In the genomic region with DNA sequence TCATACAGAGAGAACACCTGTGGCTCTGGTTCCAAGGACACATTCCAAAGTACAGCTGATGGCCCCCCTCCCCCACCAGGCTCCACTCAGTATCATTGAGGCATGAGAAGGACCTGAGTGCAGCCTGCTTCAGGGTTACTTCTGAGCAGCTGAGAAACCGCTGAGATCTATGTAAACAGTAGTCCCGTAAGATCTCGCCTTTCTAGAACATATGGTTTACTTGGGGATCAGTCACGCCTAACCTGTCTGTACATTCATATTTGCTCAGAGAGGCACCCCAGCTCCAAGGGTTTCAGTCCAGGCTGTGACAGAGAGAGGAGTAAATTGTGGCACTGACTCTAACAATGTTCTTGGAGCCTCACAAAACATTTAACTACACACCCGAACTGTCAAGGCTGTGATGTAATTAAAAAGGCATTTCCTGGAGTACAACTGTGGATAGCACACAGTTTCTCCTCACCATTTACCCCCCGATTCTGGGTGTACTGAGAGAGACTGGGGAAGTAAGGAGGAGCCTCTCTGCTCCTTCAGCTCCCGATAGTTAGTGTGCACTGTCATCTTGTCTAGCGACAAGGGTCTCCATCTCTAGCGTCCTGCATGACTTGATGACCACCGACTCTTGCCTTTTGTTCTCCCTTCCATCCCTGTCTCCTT, we compare ENCODE assay signal across 16 mouse cellular contexts.
A peak's percentile ranks its signal among the peaks of the same experiment; 100 is the strongest.
DNase-seq lines count a peak whose midpoint lies in the region; ATAC-seq lines count a peak whose summit lies in the region.
"Had no signal": no experiment of that assay in that cellular context is flagged by ENCODE, and none has a peak within 500 bp of the region (broad histone marks: within the 10 kb centered on the region; RNA-seq: fewer than 3 reads in every experiment).

No protein-coding gene starts in this region.

- H3K4me1 ChIP-seq in heart, embryonic 10.5 days = peaks cover 35% of the 10 kb centered on the region
- peaks cover 21% of the 10 kb centered on the region for H3K4me1 ChIP-seq in midbrain, embryonic 10.5 days
- H3K4me1 ChIP-seq in midbrain, embryonic 16.5 days (ENCODE audit: control insufficient read depth, insufficient read depth, low read length) = peaks cover 2% of the 10 kb centered on the region; the same call in 1 of the 2 replicates
- H3K4me1 ChIP-seq: forebrain, embryonic 13.5 days had no signal

- no peak for ATAC-seq in midbrain, embryonic 16.5 days
- ATAC-seq: forebrain, embryonic 13.5 days; hindbrain, postnatal 0 days; midbrain, embryonic 13.5 days had no signal

- H3K27ac ChIP-seq in heart, embryonic 10.5 days = peak overlapping the region; percentile 42; the same call in 1 of the 2 replicates
- 0 out of 2 replicates have a peak overlapping the region, but pooled peaks have one; percentile 13 for H3K27ac ChIP-seq in midbrain, embryonic 10.5 days (replicated peaks)
- no peak overlapping the region for H3K27ac ChIP-seq in midbrain, embryonic 16.5 days (ENCODE audit: low read length)
- H3K27ac ChIP-seq: forebrain, embryonic 13.5 days; hindbrain, postnatal 0 days had no signal

- no peaks in the 10 kb centered on the region for H3K36me3 ChIP-seq in heart, embryonic 10.5 days
- no peaks in the 10 kb centered on the region for H3K36me3 ChIP-seq in midbrain, embryonic 10.5 days
- no peaks in the 10 kb centered on the region for H3K36me3 ChIP-seq in midbrain, embryonic 16.5 days (ENCODE audit: control insufficient read depth, insufficient read depth, low read length)
- H3K36me3 ChIP-seq: midbrain, embryonic 13.5 days had no signal

- H3K4me3 ChIP-seq in heart, embryonic 10.5 days = no peak overlapping the region
- H3K4me3 ChIP-seq in midbrain, embryonic 10.5 days = no peak overlapping the region
- H3K4me3 ChIP-seq in midbrain, embryonic 16.5 days (ENCODE audit: low read depth, low read length) = no peak overlapping the region
- H3K4me3 ChIP-seq: forebrain, embryonic 13.5 days; midbrain, embryonic 13.5 days had no signal

- no peak overlapping the region for H3K9ac ChIP-seq in midbrain, embryonic 16.5 days (ENCODE audit: low read depth, low read length)
- H3K9ac ChIP-seq: forebrain, embryonic 13.5 days; midbrain, embryonic 13.5 days had no signal

- WGBS in heart, embryonic 10.5 days = 65% methylated on average over 10 of the region's 10 CpGs
- 82% methylated on average over 10 of the region's 10 CpGs for WGBS in midbrain, embryonic 10.5 days
- WGBS in midbrain, embryonic 16.5 days = 77% methylated on average over 10 of the region's 10 CpGs

- H3K9me3 ChIP-seq in heart, embryonic 10.5 days = no peaks in the 10 kb centered on the region
- no peaks in the 10 kb centered on the region for H3K9me3 ChIP-seq in midbrain, embryonic 10.5 days (replicated peaks)
- no peaks in the 10 kb centered on the region for H3K9me3 ChIP-seq in midbrain, embryonic 16.5 days (replicated peaks; ENCODE audit: control insufficient read depth, low read length, poor library complexity, severe bottlenecking)
- H3K9me3 ChIP-seq: forebrain, embryonic 13.5 days; midbrain, embryonic 13.5 days had no signal

- no peak for DNase-seq in heart, embryonic 10.5 days (ENCODE audit: low spot score)
- no peak for DNase-seq in heart, adult 18-20 months
- DNase-seq in midbrain, embryonic 10.5 days (ENCODE audit: low spot score) = no peak
- DNase-seq in mesoderm, embryonic 11.5 days (ENCODE audit: low read depth, low spot score) = peak; percentile 5
- DNase-seq in embryo, embryonic 10 days (ENCODE audit: low spot score) = no peak
- no peak for DNase-seq in natural killer cell, adult 2 months (ENCODE audit: low spot score in 2 of 2)
- no peak for DNase-seq in frontal cortex, postnatal 36 days (ENCODE audit: low spot score in 2 of 2)
- DNase-seq: cerebellum, postnatal 14 days; kidney, postnatal 10 days; layer of hippocampus, adult 9-11 months; liver; thymus, adult 2 months had no signal

- H3K27me3 ChIP-seq in heart, embryonic 10.5 days (ENCODE audit: insufficient read depth, poor library complexity, severe bottlenecking) = no peaks in the 10 kb centered on the region
- H3K27me3 ChIP-seq in midbrain, embryonic 10.5 days (ENCODE audit: low read depth, poor library complexity, severe bottlenecking) = no peaks in the 10 kb centered on the region
- H3K27me3 ChIP-seq in midbrain, embryonic 16.5 days (ENCODE audit: control insufficient read depth, insufficient read depth, low read depth, low read length) = no peaks in the 10 kb centered on the region
- H3K27me3 ChIP-seq: forebrain, embryonic 13.5 days; midbrain, embryonic 13.5 days had no signal

- H3K4me2 ChIP-seq in midbrain, embryonic 16.5 days (ENCODE audit: low read length) = no peak overlapping the region
- H3K4me2 ChIP-seq: forebrain, embryonic 13.5 days; midbrain, embryonic 13.5 days had no signal
